Mouse (Mus musculus): ENCODE results near the gene Hspbap1.

Gene Hspbap1

GRCm38 (mm10) chr16:35763590-35764296 lies 6.4 kb upstream of the Hspbap1 start:
- no peak for DNase-seq (ENCODE audit: low spot score in 2 of 2)

- DNase-seq (ENCODE audit: low spot score in 2 of 2) = no peak
Measured at GRCm38 (mm10) chr16:35764941-35765340, 5.2 kb upstream of the Hspbap1 start.

GRCm38 (mm10) chr16:35765449-35765848 lies 4.7 kb upstream of the Hspbap1 start:
- no peak for DNase-seq (ENCODE audit: low spot score in 2 of 2)

- no peak for DNase-seq (ENCODE audit: low spot score in 2 of 2)
Measured at GRCm38 (mm10) chr16:35766366-35766765, 3.8 kb upstream of the Hspbap1 start.

GRCm38 (mm10) chr16:35768469-35768784 lies 1.7 kb upstream of the Hspbap1 start:
- no peak for DNase-seq (ENCODE audit: low spot score in 2 of 2)

GRCm38 (mm10) chr16:35768785-35769642 lies 1.2 kb upstream of the Hspbap1 start, which contains the start of gene Dirc2:
Gene Dirc2 (minus strand): TSS chr16:35769356.
- peak; percentile 85 to 88 for DNase-seq (ENCODE audit: low spot score in 2 of 2)

- no peak for DNase-seq (ENCODE audit: low spot score in 2 of 2)
Measured at GRCm38 (mm10) chr16:35771141-35771540, 966 bp downstream of the Hspbap1 start.

- DNase-seq (ENCODE audit: low spot score in 2 of 2) = no peak
Measured at GRCm38 (mm10) chr16:35771606-35772005, 1.4 kb downstream of the Hspbap1 start.

- no peak for DNase-seq (ENCODE audit: low spot score in 2 of 2)
Measured at GRCm38 (mm10) chr16:35772598-35772997, 2.4 kb downstream of the Hspbap1 start.

GRCm38 (mm10) chr16:35775835-35776234 lies 5.7 kb downstream of the Hspbap1 start:
- no peak for DNase-seq (ENCODE audit: low spot score in 2 of 2)

- DNase-seq (ENCODE audit: low spot score in 2 of 2) = peak in 1 of 2 experiments; percentile 45
Measured at GRCm38 (mm10) chr16:35776737-35777136, 6.6 kb downstream of the Hspbap1 start.

- DNase-seq (ENCODE audit: low spot score in 2 of 2) = no peak
Measured at GRCm38 (mm10) chr16:35777768-35778167, 7.6 kb downstream of the Hspbap1 start.

- DNase-seq (ENCODE audit: low spot score in 2 of 2) = no peak
Measured at GRCm38 (mm10) chr16:35779681-35780080, 9.5 kb downstream of the Hspbap1 start.

- no peak for DNase-seq (ENCODE audit: low spot score in 2 of 2)
Measured at GRCm38 (mm10) chr16:35781096-35781495, 10.9 kb downstream of the Hspbap1 start.

GRCm38 (mm10) chr16:35781651-35782050 lies 11.5 kb downstream of the Hspbap1 start:
- DNase-seq (ENCODE audit: low spot score in 2 of 2) = no peak

GRCm38 (mm10) chr16:35782451-35783206 lies 12.5 kb downstream of the Hspbap1 start:
- no peak for DNase-seq (ENCODE audit: low spot score in 2 of 2)

- DNase-seq (ENCODE audit: low spot score in 2 of 2) = no peak
Measured at GRCm38 (mm10) chr16:35783207-35783573, 13.0 kb downstream of the Hspbap1 start.

GRCm38 (mm10) chr16:35784134-35784725 lies 14.1 kb downstream of the Hspbap1 start:
- no peak for DNase-seq (ENCODE audit: low spot score in 2 of 2)

GRCm38 (mm10) chr16:35787163-35787562 lies 17.0 kb downstream of the Hspbap1 start:
- DNase-seq (ENCODE audit: low spot score in 2 of 2) = no peak

- no peak for DNase-seq (ENCODE audit: low spot score in 2 of 2)
Measured at GRCm38 (mm10) chr16:35787568-35788189, 17.5 kb downstream of the Hspbap1 start.

- DNase-seq (ENCODE audit: low spot score in 2 of 2) = peak in 1 of 2 experiments; percentile 28
Measured at GRCm38 (mm10) chr16:35788330-35788729, 18.2 kb downstream of the Hspbap1 start.
